Mouse (Mus musculus): ENCODE results near the gene Gys1. TPM values are rescaled to one million over a fixed set of nuclear protein-coding genes. Genes with fewer than 3 reads are reported as not detected.

Gys1 gene
- total and polyA plus RNA-seq, 2 experiments from 2014 or later: 12.0 to 19.7 TPM

DNA sequence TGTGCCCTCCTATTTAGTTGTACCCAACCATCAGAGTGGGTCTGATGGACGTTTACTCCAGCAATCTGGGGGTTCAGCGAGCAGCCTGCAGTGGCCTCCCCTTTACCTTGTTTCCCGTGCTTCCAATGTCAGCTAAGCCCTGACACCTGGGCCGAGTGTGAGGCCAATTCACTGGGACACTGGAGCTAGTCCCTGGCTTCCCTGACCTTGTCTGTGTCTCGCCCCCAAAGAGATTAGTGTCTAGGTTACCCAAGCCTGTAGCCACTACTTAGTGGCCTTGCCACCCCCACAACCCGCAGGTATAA is 14.1 kb upstream of the Gys1 start, which contains the start of gene Lhb:
TSS of gene Lhb (plus strand) at position 206 of the 305 bp plus-strand sequence.
- Histone ChIP-seq H3K9ac (replicated peaks; ENCODE audit: low read length, poor library complexity, severe bottlenecking) (no peak within 1 kb of the TSS), H3K4me3 (ENCODE audit: low read depth, low read length) (no peak within 1 kb of the TSS), H3K27ac (ENCODE audit: low read depth, low read length) (no peak within 1 kb of the TSS), H3K4me1 (ENCODE audit: insufficient read depth, low read length) (no peaks in the 10 kb centered on the region), H3K4me2 (ENCODE audit: low read depth, low read length, poor library complexity, severe bottlenecking) (no peak within 1 kb of the TSS), H3K36me3 (ENCODE audit: insufficient read depth, low read length) (peaks cover 46% of the 10 kb centered on the region), H3K9me3 (ENCODE audit: low read length) (no peaks in the 10 kb centered on the region), H3K27me3 (ENCODE audit: insufficient read depth, low read length) (peaks cover 44% of the 10 kb centered on the region)
- DNase-seq (ENCODE audit: low spot score) (no peak), ATAC-seq (ENCODE audit: low FRiP score) (no peak)
- no peak for TF ChIP-seq CTCF (IDR thresholded peaks at IDR 0.05)
- 56% methylated on average over 6 of the region's 6 CpGs for WGBS

GRCm38 (mm10) chr7:45421194-45421593 is 13.4 kb upstream of the Gys1 start:
- H3K36me3 ChIP-seq (ENCODE audit: insufficient read depth, low read length): peaks cover 49% of the 10 kb centered on the region
- H3K27ac ChIP-seq (ENCODE audit: low read depth, low read length): no peak overlapping the region
- WGBS: 94% methylated on average over 14 of the region's 14 CpGs
- no peak overlapping the region for H3K4me2 ChIP-seq (ENCODE audit: low read depth, low read length, poor library complexity, severe bottlenecking)
- TF ChIP-seq CTCF (IDR thresholded peaks at IDR 0.05): no peak
- peaks cover 38% of the 10 kb centered on the region for H3K27me3 ChIP-seq (ENCODE audit: insufficient read depth, low read length)
- H3K9me3 ChIP-seq (ENCODE audit: low read length): no peaks in the 10 kb centered on the region
- H3K4me1 ChIP-seq (ENCODE audit: insufficient read depth, low read length): no peaks in the 10 kb centered on the region
- H3K9ac ChIP-seq (replicated peaks; ENCODE audit: low read length, poor library complexity, severe bottlenecking): no peak overlapping the region
- DNase-seq (ENCODE audit: low spot score) (no peak), ATAC-seq (ENCODE audit: low FRiP score) (no peak)
- no peak overlapping the region for H3K4me3 ChIP-seq (ENCODE audit: low read depth, low read length)

- Histone ChIP-seq H3K9me3 (ENCODE audit: low read length) (no peaks in the 10 kb centered on the region), H3K4me2 (ENCODE audit: low read depth, low read length, poor library complexity, severe bottlenecking) (no peak overlapping the region), H3K27me3 (ENCODE audit: insufficient read depth, low read length) (no peaks in the 10 kb centered on the region), H3K4me3 (ENCODE audit: low read depth, low read length) (no peak overlapping the region), H3K27ac (ENCODE audit: low read depth, low read length) (no peak overlapping the region), H3K36me3 (ENCODE audit: insufficient read depth, low read length) (peaks cover 86% of the 10 kb centered on the region), H3K4me1 (ENCODE audit: insufficient read depth, low read length) (no peaks in the 10 kb centered on the region), H3K9ac (replicated peaks; ENCODE audit: low read length, poor library complexity, severe bottlenecking) (no peak overlapping the region)
- WGBS: 93% methylated on average over 8 of the region's 8 CpGs
- TF ChIP-seq CTCF (IDR thresholded peaks at IDR 0.05): no peak
- DNase-seq (ENCODE audit: low spot score): no peak
- no peak for ATAC-seq (ENCODE audit: low FRiP score)
Measured at GRCm38 (mm10) chr7:45426556-45426955, 8.1 kb upstream of the Gys1 start.

GRCm38 (mm10) chr7:45433835-45434202 is 825 bp upstream of the Gys1 start:
- Histone ChIP-seq H3K4me2 (ENCODE audit: low read depth, low read length, poor library complexity, severe bottlenecking) (peak overlapping the region; percentile 95), H3K27ac (ENCODE audit: low read depth, low read length) (peak overlapping the region; percentile 65), H3K9me3 (ENCODE audit: low read length) (no peaks in the 10 kb centered on the region), H3K4me3 (ENCODE audit: low read depth, low read length) (peak overlapping the region; percentile 67), H3K36me3 (ENCODE audit: insufficient read depth, low read length) (peaks cover 28% of the 10 kb centered on the region), H3K27me3 (ENCODE audit: insufficient read depth, low read length) (no peaks in the 10 kb centered on the region), H3K4me1 (ENCODE audit: insufficient read depth, low read length) (peaks cover 15% of the 10 kb centered on the region; the same call in 1 of the 2 replicates), H3K9ac (replicated peaks; ENCODE audit: low read length, poor library complexity, severe bottlenecking) (peak overlapping the region; percentile 66)
- WGBS: under 1% methylated on average over 7 of the region's 7 CpGs
- TF ChIP-seq CTCF (IDR thresholded peaks at IDR 0.05): no peak
- DNase-seq (ENCODE audit: low spot score) (no peak), ATAC-seq (ENCODE audit: low FRiP score) (no peak)

GRCm38 (mm10) chr7:45435038-45435437 is 394 bp downstream of the Gys1 start:
- ATAC-seq (ENCODE audit: low FRiP score) (no peak), DNase-seq (ENCODE audit: low spot score) (peak; percentile 31)
- Histone ChIP-seq H3K36me3 (ENCODE audit: insufficient read depth, low read length) (peaks cover 18% of the 10 kb centered on the region), H3K9ac (replicated peaks; ENCODE audit: low read length, poor library complexity, severe bottlenecking) (peak overlapping the region; percentile 50), H3K27ac (ENCODE audit: low read depth, low read length) (peak overlapping the region; percentile 55), H3K4me2 (ENCODE audit: low read depth, low read length, poor library complexity, severe bottlenecking) (peak overlapping the region; percentile 88), H3K4me3 (ENCODE audit: low read depth, low read length) (peak overlapping the region; percentile 67), H3K27me3 (ENCODE audit: insufficient read depth, low read length) (no peaks in the 10 kb centered on the region), H3K4me1 (ENCODE audit: insufficient read depth, low read length) (peaks cover 15% of the 10 kb centered on the region; the same call in 1 of the 2 replicates), H3K9me3 (ENCODE audit: low read length) (no peaks in the 10 kb centered on the region)
- 2% methylated on average over 16 of the region's 16 CpGs for WGBS
- TF ChIP-seq CTCF (IDR thresholded peaks at IDR 0.05): no peak

DNA sequence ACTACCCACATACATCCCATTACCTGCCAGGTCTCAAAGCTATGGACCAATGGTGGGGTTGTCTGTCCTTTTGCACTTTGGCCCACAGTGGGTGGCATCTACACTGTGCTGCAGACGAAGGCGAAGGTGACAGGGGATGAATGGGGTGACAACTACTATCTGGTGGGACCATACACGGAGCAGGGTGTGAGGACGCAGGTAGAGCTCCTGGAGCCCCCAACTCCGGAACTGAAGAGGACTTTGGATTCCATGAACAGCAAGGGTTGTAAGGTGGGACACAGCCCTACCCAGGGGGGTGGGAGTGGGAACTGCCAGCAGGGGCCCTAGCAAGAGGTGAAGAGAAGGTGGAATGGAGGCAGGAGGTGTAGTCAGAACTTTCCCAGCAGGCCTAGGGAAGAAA is 1.8 kb downstream of the Gys1 start:
- DNase-seq (ENCODE audit: low spot score): no peak
- Histone ChIP-seq H3K4me3 (ENCODE audit: low read depth, low read length) (no peak overlapping the region), H3K27me3 (ENCODE audit: insufficient read depth, low read length) (no peaks in the 10 kb centered on the region), H3K4me2 (ENCODE audit: low read depth, low read length, poor library complexity, severe bottlenecking) (no peak overlapping the region), H3K27ac (ENCODE audit: low read depth, low read length) (no peak overlapping the region), H3K9ac (replicated peaks; ENCODE audit: low read length, poor library complexity, severe bottlenecking) (0 out of 2 replicates have a peak overlapping the region, but pooled peaks have one; percentile 19), H3K36me3 (ENCODE audit: insufficient read depth, low read length) (peaks cover 15% of the 10 kb centered on the region; the same call in 1 of the 2 replicates), H3K9me3 (ENCODE audit: low read length) (no peaks in the 10 kb centered on the region), H3K4me1 (ENCODE audit: insufficient read depth, low read length) (peaks cover 15% of the 10 kb centered on the region; the same call in 1 of the 2 replicates)
- ATAC-seq (ENCODE audit: low FRiP score): no peak
- no peak for TF ChIP-seq CTCF (IDR thresholded peaks at IDR 0.05)
- 97% methylated on average over 5 of the region's 5 CpGs for WGBS

All from midbrain, postnatal 0 days (tissue).